Comparison of ENCODE assay signal across 25 mouse cellular contexts in the genomic region with DNA sequence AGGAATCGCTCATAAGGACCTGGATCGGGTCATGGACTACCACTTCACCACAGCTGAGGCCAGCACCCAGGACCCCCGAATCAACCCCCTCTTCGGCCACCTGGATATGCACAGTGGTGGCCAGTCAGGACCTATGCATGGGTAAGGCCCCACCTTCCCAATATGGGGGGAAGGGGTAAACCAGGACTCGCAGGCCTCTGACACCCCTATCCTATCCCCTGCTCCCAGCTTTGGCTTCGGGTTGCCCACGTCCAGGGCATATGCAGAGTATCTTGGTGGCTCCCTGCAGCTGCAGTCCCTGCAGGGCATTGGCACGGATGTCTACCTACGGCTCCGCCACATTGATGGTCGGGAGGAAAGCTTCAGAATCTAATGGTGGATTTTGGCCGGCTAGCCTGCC. TPM values are rescaled to one million over a fixed set of nuclear protein-coding genes. Genes with fewer than 3 reads are reported as not detected.
"Had no signal": no experiment of that assay in that cellular context is flagged by ENCODE, and none has a peak within 500 bp of the region (broad histone marks: within the 10 kb centered on the region; RNA-seq: fewer than 3 reads in every experiment).

No protein-coding gene starts in this region.

- H3K27ac ChIP-seq: midbrain, embryonic 10.5 days; midbrain, embryonic 12.5 days; neural tube, embryonic 13.5 days; neural tube, embryonic 15.5 days had no signal

- H3K4me3 ChIP-seq: midbrain, embryonic 10.5 days; midbrain, embryonic 12.5 days; myocyte; neural tube, embryonic 13.5 days; neural tube, embryonic 15.5 days had no signal

- DNase-seq: lung, adult 18-20 months; lung, embryonic 14.5 days; lung, postnatal 10 days; lung, postnatal 4 days; midbrain, embryonic 14.5 days; retina, postnatal 1 day; right cerebral cortex, adult 18-20 months; right cerebral cortex, postnatal 25 days; right cerebral cortex, postnatal 4 days; spleen, adult 18-20 months; thymus, adult 18-20 months; thymus, postnatal 14 days; thymus, postnatal 36 days had no signal

RNA-seq across cellular contexts. Expression of a gene that starts 12.7 kb away (rescaled TPM):
- polyA plus RNA-seq: lung, embryonic 14.5 days; lung, embryonic 16.5 days; midbrain, embryonic 10.5 days; midbrain, embryonic 12.5 days; midbrain, embryonic 14.5 days; midbrain, embryonic 16.5 days; myocyte; neural tube, embryonic 11.5 days; neural tube, embryonic 13.5 days; neural tube, embryonic 15.5 days; small intestine, adult 2 months; stomach, embryonic 14.5 days; stomach, embryonic 16.5 days; thymus, postnatal 0 days had no signal
